Mouse (Mus musculus): Measurements from ENCODE around the gene Plekhh1. TPM values are rescaled to one million over a fixed set of nuclear protein-coding genes. Genes with fewer than 3 reads are reported as not detected.
"Not testable (repeated sequence)": the region's sequence is repeated elsewhere in the genome, so short reads cannot be mapped to it uniquely, and the experiment has no call there.

Plekhh1 gene
- polyA plus RNA-seq, 1 experiment from 2014 or later, result 3.4 TPM

GRCm38 (mm10) chr12:79005456-79005855 lies 23.5 kb upstream of the Plekhh1 start:
- H3K4me3 ChIP-seq, result no peak overlapping the region
- WGBS, result 88% methylated on average over 5 of the region's 5 CpGs
- no peaks in the 10 kb centered on the region for H3K36me3 ChIP-seq
- H3K27ac ChIP-seq, result no peak overlapping the region
- no peak for ATAC-seq (ENCODE audit: insufficient number of reproducible peaks, low FRiP score, low TSS enrichment, low read depth)
- H3K27me3 ChIP-seq, result peaks cover 19% of the 10 kb centered on the region
- H3K9ac ChIP-seq, result no peak overlapping the region
- no peak overlapping the region for H3K4me2 ChIP-seq
- peaks cover 11% of the 10 kb centered on the region for H3K4me1 ChIP-seq
- no peaks in the 10 kb centered on the region for H3K9me3 ChIP-seq

GRCm38 (mm10) chr12:79006076-79006475 lies 22.9 kb upstream of the Plekhh1 start:
- Histone ChIP-seq H3K4me3 (peak overlapping the region; percentile 88), H3K4me1 (peaks cover 11% of the 10 kb centered on the region), H3K9me3 (no peaks in the 10 kb centered on the region), H3K27me3 (peaks cover 19% of the 10 kb centered on the region), H3K27ac (no peak overlapping the region), H3K36me3 (no peaks in the 10 kb centered on the region), H3K9ac (peak overlapping the region; percentile 64; the same call in 1 of the 2 replicates), H3K4me2 (peak overlapping the region; percentile 92)
- no peak for ATAC-seq (ENCODE audit: insufficient number of reproducible peaks, low FRiP score, low TSS enrichment, low read depth)
- WGBS, result 28% methylated on average over 9 of the region's 9 CpGs

GRCm38 (mm10) chr12:79006478-79007125 lies 22.4 kb upstream of the Plekhh1 start:
- Histone ChIP-seq H3K9ac (peak overlapping the region; percentile 64), H3K27me3 (peaks cover 19% of the 10 kb centered on the region), H3K4me3 (peak overlapping the region; percentile 88), H3K36me3 (no peaks in the 10 kb centered on the region), H3K4me1 (peaks cover 11% of the 10 kb centered on the region), H3K4me2 (peak overlapping the region; percentile 92), H3K9me3 (no peaks in the 10 kb centered on the region), H3K27ac (no peak overlapping the region)
- under 1% methylated on average over 50 of the region's 53 CpGs for WGBS
- ATAC-seq (ENCODE audit: insufficient number of reproducible peaks, low FRiP score, low TSS enrichment, low read depth), result 0 out of 2 replicates have a peak, but pooled peaks have one; percentile 8

GRCm38 (mm10) chr12:79007126-79007753 lies 21.7 kb upstream of the Plekhh1 start, which contains the start of gene Tmem229b:
Gene Tmem229b (minus strand): TSS chr12:79007627.
- H3K27ac ChIP-seq, result no peak within 1 kb of the TSS
- peaks cover 19% of the 10 kb centered on the region for H3K27me3 ChIP-seq
- H3K9ac ChIP-seq, result peak within 1 kb of the TSS; percentile 64
- H3K4me3 ChIP-seq, result peak within 1 kb of the TSS; percentile 88
- H3K9me3 ChIP-seq, result no peaks in the 10 kb centered on the region
- 2% methylated on average over 47 of the region's 49 CpGs for WGBS
- ATAC-seq (ENCODE audit: insufficient number of reproducible peaks, low FRiP score, low TSS enrichment, low read depth), result 0 out of 2 replicates have a peak, but pooled peaks have one; percentile 15
- H3K4me1 ChIP-seq, result peaks cover 11% of the 10 kb centered on the region
- H3K36me3 ChIP-seq, result no peaks in the 10 kb centered on the region
- peak within 1 kb of the TSS; percentile 92 for H3K4me2 ChIP-seq

- Histone ChIP-seq H3K36me3 (no peaks in the 10 kb centered on the region), H3K9me3 (no peaks in the 10 kb centered on the region), H3K4me2 (no peak overlapping the region), H3K27me3 (peaks cover 11% of the 10 kb centered on the region; the same call in 1 of the 2 replicates), H3K4me1 (peaks cover 11% of the 10 kb centered on the region), H3K4me3 (no peak overlapping the region), H3K27ac (no peak overlapping the region), H3K9ac (no peak overlapping the region)
- 31% methylated on average over 3 of the region's 3 CpGs for WGBS
- no peak for ATAC-seq (ENCODE audit: insufficient number of reproducible peaks, low FRiP score, low TSS enrichment, low read depth)
Measured at GRCm38 (mm10) chr12:79010569-79010968, 18.4 kb upstream of the Plekhh1 start.

GRCm38 (mm10) chr12:79016109-79016508 lies 12.9 kb upstream of the Plekhh1 start:
- Histone ChIP-seq H3K4me1 (no peaks in the 10 kb centered on the region), H3K9me3 (no peaks in the 10 kb centered on the region), H3K27me3 (no peaks in the 10 kb centered on the region), H3K36me3 (no peaks in the 10 kb centered on the region), H3K9ac (no peak overlapping the region), H3K27ac (no peak overlapping the region), H3K4me2 (no peak overlapping the region), H3K4me3 (no peak overlapping the region)
- WGBS, result 54% methylated on average over 5 of the region's 5 CpGs
- ATAC-seq (ENCODE audit: insufficient number of reproducible peaks, low FRiP score, low TSS enrichment, low read depth), result no peak

GRCm38 (mm10) chr12:79017994-79018399 lies 11.0 kb upstream of the Plekhh1 start:
- H3K27me3 ChIP-seq, result no peaks in the 10 kb centered on the region
- WGBS, result 63% methylated on average over 4 of the region's 4 CpGs
- no peak overlapping the region for H3K9ac ChIP-seq
- no peaks in the 10 kb centered on the region for H3K4me1 ChIP-seq
- no peaks in the 10 kb centered on the region for H3K9me3 ChIP-seq
- H3K4me3 ChIP-seq, result no peak overlapping the region
- no peak overlapping the region for H3K27ac ChIP-seq
- H3K36me3 ChIP-seq, result no peaks in the 10 kb centered on the region
- ATAC-seq (ENCODE audit: insufficient number of reproducible peaks, low FRiP score, low TSS enrichment, low read depth), result no peak
- no peak overlapping the region for H3K4me2 ChIP-seq

- H3K9ac ChIP-seq, result no peak overlapping the region
- H3K4me1 ChIP-seq, result peaks cover 5% of the 10 kb centered on the region; the same call in 1 of the 2 replicates
- H3K36me3 ChIP-seq, result no peaks in the 10 kb centered on the region
- no peak overlapping the region for H3K27ac ChIP-seq
- WGBS, result 83% methylated on average over 1 of the region's 1 CpGs
- no peak overlapping the region for H3K4me2 ChIP-seq
- H3K27me3 ChIP-seq, result no peaks in the 10 kb centered on the region
- ATAC-seq (ENCODE audit: insufficient number of reproducible peaks, low FRiP score, low TSS enrichment, low read depth), result no peak
- H3K9me3 ChIP-seq, result no peaks in the 10 kb centered on the region
- no peak overlapping the region for H3K4me3 ChIP-seq
Measured at GRCm38 (mm10) chr12:79021902-79022301, 7.1 kb upstream of the Plekhh1 start.

- WGBS, result 11% methylated on average over 3 of the region's 3 CpGs
Measured at GRCm38 (mm10) chr12:79022882-79023281, 6.1 kb upstream of the Plekhh1 start.

GRCm38 (mm10) chr12:79027526-79027925 lies 1.4 kb upstream of the Plekhh1 start:
- 92% methylated on average over 8 of the region's 8 CpGs for WGBS
- H3K9me3 ChIP-seq; H3K4me2 ChIP-seq; H3K27me3 ChIP-seq; H3K9ac ChIP-seq; H3K27ac ChIP-seq; H3K36me3 ChIP-seq; H3K4me3 ChIP-seq; ATAC-seq (ENCODE audit: insufficient number of reproducible peaks, low FRiP score, low TSS enrichment, low read depth): not testable (repeated sequence)
- H3K4me1 ChIP-seq, result peaks cover 13% of the 10 kb centered on the region

More at GRCm38 (mm10) chr12:79022882-79023281, 6.1 kb upstream of the Plekhh1 start:
- Histone ChIP-seq H3K4me3 (no peak overlapping the region), H3K4me2 (no peak overlapping the region), H3K4me1 (peaks cover 5% of the 10 kb centered on the region; the same call in 1 of the 2 replicates), H3K36me3 (no peaks in the 10 kb centered on the region), H3K9ac (no peak overlapping the region), H3K27me3 (no peaks in the 10 kb centered on the region), H3K27ac (no peak overlapping the region), H3K9me3 (no peaks in the 10 kb centered on the region)
- no peak for ATAC-seq (ENCODE audit: insufficient number of reproducible peaks, low FRiP score, low TSS enrichment, low read depth)

- Histone ChIP-seq H3K36me3 (no peaks in the 10 kb centered on the region), H3K4me3 (no peak overlapping the region), H3K9me3 (no peaks in the 10 kb centered on the region), H3K9ac (no peak overlapping the region), H3K4me2 (no peak overlapping the region), H3K4me1 (peaks cover 6% of the 10 kb centered on the region), H3K27ac (no peak overlapping the region), H3K27me3 (no peaks in the 10 kb centered on the region)
- ATAC-seq (ENCODE audit: insufficient number of reproducible peaks, low FRiP score, low TSS enrichment, low read depth), result no peak
- WGBS, result 100% methylated on average over 2 of the region's 2 CpGs
Measured at GRCm38 (mm10) chr12:79034331-79034730, 5.4 kb downstream of the Plekhh1 start.

- no peaks in the 10 kb centered on the region for H3K36me3 ChIP-seq
- H3K4me3 ChIP-seq, result no peak overlapping the region
- ATAC-seq (ENCODE audit: insufficient number of reproducible peaks, low FRiP score, low TSS enrichment, low read depth), result no peak
- no peak overlapping the region for H3K4me2 ChIP-seq
- H3K9me3 ChIP-seq, result no peaks in the 10 kb centered on the region
- no peaks in the 10 kb centered on the region for H3K27me3 ChIP-seq
- 63% methylated on average over 3 of the region's 3 CpGs for whole genome bisulfite sequencing
- H3K27ac ChIP-seq, result no peak overlapping the region
- no peaks in the 10 kb centered on the region for H3K4me1 ChIP-seq
- H3K9ac ChIP-seq, result no peak overlapping the region
Measured at GRCm38 (mm10) chr12:79035349-79035748, 6.4 kb downstream of the Plekhh1 start.
